Mouse (Mus musculus) left cerebral cortex, adult 2 months (tissue): ENCODE measurements at regions not wholly inside any gene's neighbourhood (a gene's known extent, or its start where the extent isn't known, plus 50 kb on each side); places are given as distances from the start of the nearest gene placed in this dataset.
A peak's percentile ranks its signal among the peaks of the same experiment; 100 is the strongest.

Source experiments
- DNase-seq, 2 experiments: peaks; one replicate each; pipeline ENCODE4 v3.0.0; 2021 to 2022; ENCODE audit warnings: low spot score in 2 of 2, mixed read lengths in 1 of 2; ENCODE audit errors: extremely low spot score in 1 of 2
- H3K27ac ChIP-seq: fragments of 200-600 bp; 2 replicates; pipeline ENCODE4 v1.8.1; 2022
- H3K4me3 ChIP-seq: fragments of 200-600 bp; 2 replicates; pipeline ENCODE4 v1.8.1; 2022
- CTCF ChIP-seq: fragments of 200-600 bp; IDR thresholded peaks from 2 replicates; pipeline ENCODE4 v1.8.1; 2022; ENCODE audit warnings: antibody characterized with exemption, mild to moderate bottlenecking, moderate library complexity
- intact Hi-C: fragments of 180-260 bp; cut with DNase I; formaldehyde crosslinking; loops from one replicate; pipeline ENCODE4 v1.15.1; 2025

DNA sequence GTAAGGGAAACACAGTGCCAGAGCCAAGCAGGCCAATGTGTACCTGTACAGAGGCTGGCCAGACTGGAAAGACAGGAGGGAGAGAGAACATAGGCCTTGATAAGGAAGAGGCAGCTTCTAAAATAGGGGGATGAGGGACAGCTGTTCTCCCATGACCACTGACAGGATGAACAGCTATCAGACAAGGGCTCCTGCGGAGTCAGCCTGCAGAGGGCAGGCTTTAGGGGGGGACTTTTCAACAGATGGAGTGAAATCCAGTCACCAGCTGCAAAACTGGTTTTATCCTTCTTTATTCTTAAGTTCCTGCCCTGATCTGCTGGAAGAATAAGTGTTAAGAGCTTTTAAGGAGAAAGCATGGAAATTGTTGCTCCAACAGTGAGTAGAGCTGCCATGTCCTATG lies 665.6 kb downstream of the Bcl11a start:
- TF ChIP-seq CTCF = peak; percentile 10
- intact Hi-C loops = no loop called here
- no peak for DNase-seq
- Histone ChIP-seq H3K4me3 (no peak overlapping the region), H3K27ac (no peak overlapping the region)

DNA sequence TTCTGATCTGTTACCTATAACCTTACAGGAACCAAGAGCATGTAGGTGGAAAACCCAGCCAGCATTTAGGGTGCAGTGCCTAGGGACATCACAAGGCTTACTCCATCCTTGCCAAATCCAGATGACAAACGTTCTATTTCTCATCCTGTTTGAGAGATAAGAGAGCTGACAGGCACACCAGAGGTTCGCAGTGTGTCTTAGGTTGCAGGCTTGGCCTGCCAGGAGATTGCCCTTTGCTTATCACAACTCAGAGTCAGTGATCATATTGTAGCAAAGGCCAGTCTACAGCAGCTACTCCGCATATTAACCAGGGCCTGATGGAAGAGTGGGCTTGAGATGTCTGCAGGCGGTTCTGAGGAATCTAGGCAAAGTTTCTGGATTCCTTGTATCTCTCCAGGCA lies 668.0 kb downstream of the Bcl11a start:
- no peak overlapping the region for H3K27ac ChIP-seq
- intact Hi-C loops = no loop called here
- no peak for DNase-seq
- no peak for TF ChIP-seq CTCF
- no peak overlapping the region for H3K4me3 ChIP-seq

DNA sequence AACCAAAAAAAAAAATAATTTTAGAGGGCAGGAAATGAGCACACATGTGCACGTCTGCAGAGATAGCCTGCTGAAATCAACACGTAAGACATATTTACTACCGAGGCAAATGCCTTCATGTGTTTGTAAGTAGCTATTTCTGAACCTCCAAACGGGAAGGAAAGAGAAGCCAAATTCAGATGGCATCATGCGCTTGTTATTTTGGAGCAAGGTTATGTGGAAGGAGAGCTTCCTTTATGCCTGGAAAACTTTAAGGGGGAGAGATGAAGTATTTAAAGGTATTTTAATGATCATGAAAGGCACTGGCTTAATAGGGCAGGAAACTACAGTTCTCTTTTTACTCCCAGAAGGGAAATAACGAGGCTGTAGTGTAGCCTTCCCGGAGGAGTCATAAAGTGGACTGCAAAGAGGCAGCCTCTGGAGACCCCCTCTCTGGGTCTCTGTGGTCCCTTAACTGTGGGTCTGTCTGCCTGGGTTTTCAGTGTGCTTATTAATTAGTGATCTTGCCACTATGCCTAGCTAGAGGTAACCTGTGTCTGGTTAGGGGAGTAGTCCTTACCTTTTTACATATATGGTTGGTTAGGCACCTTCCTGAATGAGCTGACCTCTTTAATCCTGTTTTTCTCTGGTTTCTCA lies 672.4 kb downstream of the Bcl11a start:
- H3K4me3 ChIP-seq = no peak overlapping the region
- intact Hi-C loops = loop anchor here (10.0 kb wide), 1 partner anchor 565 kb away; no protein-coding TSS in a partner anchor
- DNase-seq = no peak
- no peak overlapping the region for H3K27ac ChIP-seq
- no peak for TF ChIP-seq CTCF

DNA sequence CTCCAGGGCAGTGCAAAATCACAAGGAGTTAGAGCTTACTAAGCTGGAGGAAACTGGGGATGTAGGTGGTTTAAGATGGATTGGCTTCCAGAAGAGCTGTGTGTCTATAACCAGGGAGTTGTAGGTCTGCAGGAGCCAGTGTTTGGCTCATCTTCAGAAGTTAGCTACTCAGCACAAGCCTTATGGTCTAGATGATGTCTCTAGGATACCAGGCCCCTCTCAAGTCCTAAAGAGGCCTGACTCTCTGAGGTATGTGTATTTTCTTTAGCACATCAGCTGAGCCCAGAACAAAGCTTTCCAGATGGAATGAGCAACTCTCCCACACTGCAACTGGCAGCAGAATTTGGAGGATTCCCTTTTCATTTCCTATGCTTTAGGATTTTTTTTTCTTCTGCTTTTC lies 680.3 kb downstream of the Bcl11a start:
- Histone ChIP-seq H3K27ac (peak overlapping the region; percentile 28; the same call in 1 of the 2 replicates), H3K4me3 (no peak overlapping the region)
- peak in 1 of 2 experiments; percentile 26 for DNase-seq
- intact Hi-C loops = loop anchor here (5.0 to 10.0 kb wide), 3 partner anchors 291 to 676 kb away; no protein-coding TSS in a partner anchor
- no peak for TF ChIP-seq CTCF

DNA sequence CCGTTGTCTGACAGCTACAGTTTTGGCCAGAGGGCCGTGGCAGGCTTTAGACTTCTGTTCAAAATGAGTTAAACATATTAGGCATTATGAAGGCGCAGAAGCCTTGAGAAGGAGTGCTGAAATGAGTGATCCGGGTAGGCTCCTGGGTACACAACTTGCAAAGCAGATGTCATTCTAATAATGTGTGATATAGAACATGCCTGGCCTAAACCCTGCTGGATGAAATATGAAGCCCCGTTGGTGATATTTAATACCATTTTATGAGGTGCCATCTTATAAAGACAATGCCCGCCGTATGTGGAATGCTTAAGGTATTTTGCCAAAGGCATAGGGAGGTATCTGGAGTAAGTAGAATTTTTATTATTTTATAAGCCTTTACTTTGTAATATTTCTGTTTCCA lies 705.6 kb downstream of the Bcl11a start:
- no peak for DNase-seq
- intact Hi-C loops = no loop called here
- Histone ChIP-seq H3K27ac (no peak overlapping the region), H3K4me3 (no peak overlapping the region)
- no peak for TF ChIP-seq CTCF

DNA sequence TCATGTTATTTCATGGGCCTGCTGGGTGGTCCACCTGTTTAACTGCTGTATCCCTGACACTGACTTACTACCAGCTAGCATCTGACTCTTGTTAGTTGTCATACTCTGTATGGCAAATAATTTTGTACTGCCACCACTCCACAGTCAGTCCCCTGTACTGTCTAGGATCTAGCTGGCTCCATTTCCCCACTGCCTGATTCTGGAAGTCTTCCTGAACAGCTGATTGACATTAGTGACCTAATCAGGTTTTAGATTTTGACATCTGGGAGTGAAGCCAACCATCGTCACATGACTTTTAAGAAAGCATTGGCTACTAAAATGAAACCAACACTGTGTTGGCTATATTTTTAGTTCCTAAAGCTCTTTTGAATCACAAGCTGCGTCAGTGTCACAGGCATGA lies 711.3 kb downstream of the Bcl11a start:
- no peak for TF ChIP-seq CTCF
- intact Hi-C loops = no loop called here
- DNase-seq = no peak
- Histone ChIP-seq H3K4me3 (no peak overlapping the region), H3K27ac (no peak overlapping the region)

DNA sequence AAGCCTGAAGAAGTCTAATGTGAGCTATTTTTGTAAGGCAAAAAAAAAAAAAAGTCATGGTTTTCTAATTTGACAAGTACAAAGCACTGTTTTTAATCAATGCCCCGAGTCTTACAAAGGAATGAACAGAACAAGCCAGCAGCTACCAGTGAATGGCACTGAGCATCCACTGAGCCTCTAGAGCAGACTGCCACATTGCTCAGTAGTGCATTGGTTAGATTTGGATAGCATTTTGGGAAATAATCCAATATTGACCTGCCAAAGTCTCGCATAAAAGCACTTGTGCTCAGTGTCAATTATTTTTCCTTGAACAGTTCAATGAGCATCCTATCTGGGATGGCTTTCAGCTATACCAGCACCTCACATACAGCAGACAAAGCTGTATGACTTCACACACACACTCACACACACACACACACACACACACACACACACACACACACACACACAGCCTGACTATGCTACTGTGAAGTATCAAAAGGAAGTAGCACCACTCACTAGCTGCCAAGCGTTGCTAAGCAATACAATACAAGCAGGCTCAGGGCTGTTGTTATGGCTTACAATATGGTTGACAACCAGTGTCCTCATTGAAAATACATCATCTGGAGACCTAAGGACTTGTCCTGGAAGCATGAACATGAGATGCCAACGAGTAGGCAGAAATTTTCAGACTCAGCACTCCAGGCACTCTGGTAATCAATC lies 717.8 kb downstream of the Bcl11a start:
- Histone ChIP-seq H3K4me3 (no peak overlapping the region), H3K27ac (no peak overlapping the region)
- DNase-seq = no peak
- intact Hi-C loops = no loop called here
- no peak for TF ChIP-seq CTCF

DNA sequence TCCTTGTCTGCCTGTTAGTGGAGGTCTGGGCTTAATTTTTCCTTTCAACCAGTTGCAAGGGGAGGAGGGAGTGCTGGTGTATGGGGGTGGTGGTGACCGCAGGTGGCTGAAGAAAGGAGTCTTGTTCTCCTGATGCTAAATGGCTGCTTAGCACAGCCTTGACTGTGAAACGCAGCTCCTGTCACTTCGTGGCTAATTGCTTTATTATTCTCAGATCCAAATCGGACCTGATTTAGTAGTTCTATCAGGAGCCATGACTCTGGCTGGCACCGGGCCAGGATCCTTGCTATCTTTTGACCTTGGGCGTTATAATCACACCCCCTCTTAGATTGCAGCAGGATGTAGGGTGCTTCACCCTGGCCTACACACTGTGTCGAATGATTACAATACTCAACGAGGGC lies 726.8 kb downstream of the Bcl11a start:
- intact Hi-C loops = no loop called here
- no peak for DNase-seq
- Histone ChIP-seq H3K27ac (no peak overlapping the region), H3K4me3 (no peak overlapping the region)
- TF ChIP-seq CTCF = no peak

DNA sequence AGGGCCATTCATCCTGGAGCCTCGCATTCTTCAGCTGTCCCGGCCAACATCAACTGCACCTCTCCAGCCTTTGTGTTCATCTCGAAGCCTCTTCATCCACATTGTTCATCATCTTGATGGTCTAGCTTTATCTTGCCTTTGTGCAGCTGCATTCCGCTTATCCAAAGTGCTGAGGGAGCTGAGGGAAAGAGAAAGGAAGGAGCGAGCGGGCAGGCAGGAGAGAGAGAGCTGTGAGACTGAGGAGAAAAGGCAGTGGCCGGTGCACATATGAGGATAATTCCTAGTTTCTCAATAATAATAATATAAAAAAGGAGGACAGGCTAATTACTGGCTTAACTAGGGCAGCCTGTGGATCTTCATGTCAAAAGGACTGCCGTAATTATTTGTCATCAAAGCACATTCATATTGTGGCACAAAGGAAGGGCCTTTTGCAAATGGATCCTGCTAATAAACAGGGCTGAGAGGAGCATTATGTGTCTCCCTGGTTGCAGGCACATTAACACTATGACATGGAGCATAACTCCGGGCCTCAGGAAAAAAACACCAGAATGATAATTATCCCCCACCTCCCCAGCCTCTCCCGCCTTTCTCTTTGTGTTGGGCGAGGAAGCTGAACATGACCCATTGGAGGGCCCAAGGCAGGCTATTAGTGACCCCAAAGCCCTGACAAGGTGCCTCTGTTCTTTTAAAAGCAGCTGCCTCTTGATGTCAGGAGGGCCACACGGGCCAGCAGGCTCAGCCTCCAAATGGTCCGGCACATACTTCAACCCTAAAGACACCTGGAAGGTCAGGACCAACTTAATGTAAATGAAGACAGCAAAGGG lies 751.9 kb downstream of the Bcl11a start:
- Histone ChIP-seq H3K27ac (no peak overlapping the region), H3K4me3 (no peak overlapping the region)
- intact Hi-C loops = no loop called here
- TF ChIP-seq CTCF = no peak
- DNase-seq = no peak

DNA sequence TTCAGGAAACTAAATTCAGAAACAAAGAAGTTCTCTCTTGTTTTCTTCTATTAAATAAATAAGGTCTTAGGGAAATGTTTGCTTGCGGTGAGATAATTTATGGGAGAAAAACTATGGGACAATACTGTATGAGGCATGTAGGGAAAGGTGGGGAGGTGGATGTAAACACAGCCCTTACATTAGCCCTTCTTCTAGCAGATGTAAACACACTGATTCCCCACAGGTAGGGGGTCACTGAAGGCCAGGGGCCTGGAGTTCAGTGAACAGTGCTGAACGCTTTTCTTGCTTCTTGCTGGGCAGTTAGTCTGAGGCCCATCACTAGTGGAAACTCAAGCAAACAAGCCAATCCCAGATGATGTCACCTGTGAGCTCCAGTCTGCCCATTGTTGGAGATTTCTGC lies 752.6 kb downstream of the Bcl11a start:
- no peak for DNase-seq
- no peak overlapping the region for H3K27ac ChIP-seq
- H3K4me3 ChIP-seq = no peak overlapping the region
- intact Hi-C loops = no loop called here
- no peak for TF ChIP-seq CTCF

DNA sequence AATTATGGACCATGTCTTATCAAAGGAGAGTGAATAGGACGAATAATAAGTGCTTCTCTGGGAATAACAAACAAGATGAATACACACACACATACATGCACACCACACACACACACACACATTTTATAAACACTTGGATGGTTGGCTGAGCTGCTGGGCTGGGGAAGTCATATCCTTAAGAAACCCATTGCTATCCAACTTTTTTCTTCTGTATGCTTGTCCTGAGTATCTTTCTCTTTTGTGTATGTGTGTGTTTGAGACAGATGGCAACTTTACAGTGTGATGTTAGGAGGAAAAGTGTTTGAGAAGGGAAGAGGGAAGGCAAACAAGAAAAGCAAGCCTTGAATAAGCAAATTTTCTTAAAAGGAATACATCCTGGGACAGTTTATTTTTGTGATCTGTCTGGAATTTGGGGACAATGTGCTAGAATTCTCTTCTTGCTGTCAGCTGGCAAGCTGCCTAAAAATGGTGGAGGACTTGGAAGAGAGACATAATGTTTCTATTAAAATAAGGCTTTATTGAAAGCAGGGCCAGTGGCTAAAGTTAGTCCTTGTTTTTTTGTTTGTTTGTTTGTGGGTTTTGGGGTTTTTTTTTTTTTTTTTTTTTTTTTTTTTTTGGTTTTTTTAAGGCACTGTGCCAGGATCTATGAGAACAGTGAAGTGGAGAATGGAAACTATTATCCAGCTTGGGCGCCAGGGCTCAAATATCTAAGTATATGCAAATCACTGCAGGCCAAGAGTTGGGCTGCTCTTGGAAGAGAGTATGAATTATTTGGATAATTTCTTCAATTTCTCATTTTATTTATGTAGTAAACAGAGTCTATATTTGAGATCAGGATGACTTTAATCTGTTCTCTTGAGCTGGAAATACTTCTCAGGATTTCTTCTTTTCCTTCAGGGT lies 766.2 kb downstream of the Bcl11a start:
- intact Hi-C loops = no loop called here
- no peak for DNase-seq
- no peak for TF ChIP-seq CTCF
- Histone ChIP-seq H3K4me3 (no peak overlapping the region), H3K27ac (no peak overlapping the region)
